Mouse (Mus musculus): ENCODE data around the gene Uckl1.

Uckl1 gene

GRCm38 (mm10) chr2:181525526-181525925 lies 59.2 kb downstream of the Uckl1 start:
- no peak for ATAC-seq (ENCODE audit: insufficient number of reproducible peaks, low FRiP score, low TSS enrichment)

- ATAC-seq (ENCODE audit: insufficient number of reproducible peaks, low FRiP score, low TSS enrichment): no peak
Observed at GRCm38 (mm10) chr2:181522811-181523210, 61.9 kb downstream of the Uckl1 start.

DNA sequence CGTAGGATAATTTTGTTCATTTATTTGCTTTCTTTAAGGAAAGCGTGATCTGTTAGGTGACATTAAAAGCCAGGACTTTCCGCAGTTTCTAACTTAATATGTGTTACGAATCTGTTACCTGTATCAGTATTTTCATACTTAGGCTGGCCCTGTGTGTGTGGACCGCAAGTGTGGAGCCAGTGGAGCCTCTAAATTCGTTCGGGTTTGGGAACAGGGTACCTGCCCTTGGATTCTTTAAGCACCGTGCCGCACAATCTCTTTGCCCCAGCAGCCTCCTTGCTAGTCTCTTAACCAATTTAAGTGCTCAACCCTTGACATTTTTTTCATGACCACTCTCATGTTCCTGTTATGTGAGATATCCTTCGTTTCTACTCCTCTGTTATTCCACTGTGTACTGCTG lies 63.2 kb downstream of the Uckl1 start:
- no peak for ATAC-seq (ENCODE audit: insufficient number of reproducible peaks, low FRiP score, low TSS enrichment)

- ATAC-seq (ENCODE audit: insufficient number of reproducible peaks, low FRiP score, low TSS enrichment): no peak; the same call in 1 of the 2 replicates
Observed at GRCm38 (mm10) chr2:181520936-181521227, 63.8 kb downstream of the Uckl1 start.

GRCm38 (mm10) chr2:181520118-181520935 lies 64.4 kb downstream of the Uckl1 start, which contains the start of gene Dnajc5:
Dnajc5 (plus strand) TSS chr2:181520485.
- peak; percentile 98 for ATAC-seq (ENCODE audit: insufficient number of reproducible peaks, low FRiP score, low TSS enrichment)

GRCm38 (mm10) chr2:181519201-181519600 lies 65.5 kb downstream of the Uckl1 start:
- no peak for ATAC-seq (ENCODE audit: insufficient number of reproducible peaks, low FRiP score, low TSS enrichment)

Data from cerebellum, adult (tissue).